Mouse (Mus musculus) testis, adult 2 months (tissue): ENCODE data around the gene Lrrc47. TPM values are rescaled to one million over a fixed set of nuclear protein-coding genes. Genes with fewer than 3 reads are reported as not detected.
A peak's percentile ranks its signal among the peaks of the same experiment; 100 is the strongest.

Experiments used
- H3K27ac ChIP-seq: fragments of 200-500 bp; 2 replicates; pipeline ENCODE4 v1.5.1; 2012; ENCODE audit warnings: low read depth, low read length; ENCODE audit not compliant: control insufficient read depth, insufficient read depth
- H3K27me3 ChIP-seq: fragments of 200-500 bp; 2 replicates; pipeline ENCODE4 v1.6.1; 2012; ENCODE audit warnings: mild to moderate bottlenecking, low read length, moderate library complexity; ENCODE audit not compliant: control insufficient read depth, insufficient read depth
- H3K36me3 ChIP-seq: fragments of 200-500 bp; 2 replicates; pipeline ENCODE4 v1.6.1; 2012; ENCODE audit warnings: mild to moderate bottlenecking, low read length; ENCODE audit not compliant: control insufficient read depth, insufficient read depth
- H3K4me1 ChIP-seq: fragments of 200-500 bp; 2 replicates; pipeline ENCODE4 v1.6.1; 2012; ENCODE audit warnings: low read length; ENCODE audit not compliant: control insufficient read depth, insufficient read depth
- H3K4me3 ChIP-seq: fragments of 200-500 bp; 2 replicates; pipeline ENCODE4 v1.5.1; 2012; ENCODE audit warnings: low read depth, mild to moderate bottlenecking, low read length, moderate library complexity, mixed read lengths; ENCODE audit not compliant: control insufficient read depth
- CTCF ChIP-seq: fragments of 200-500 bp; IDR thresholded peaks from 2 replicates; pipeline ENCODE4 v1.5.1; 2012; ENCODE audit warnings: low read depth, mild to moderate bottlenecking, inconsistent platforms, low read length, moderate library complexity; ENCODE audit not compliant: control insufficient read depth, insufficient read depth, insufficient replicate concordance
- POLR2A ChIP-seq: fragments of 200-500 bp; IDR thresholded peaks from 2 replicates; pipeline ENCODE4 v1.6.1; 2012; ENCODE audit warnings: low read depth, mild to moderate bottlenecking, inconsistent platforms, low read length, moderate library complexity; ENCODE audit not compliant: control insufficient read depth
- polyA plus RNA-seq: library from polyadenylated mRNA; depleted of rRNA; stranded (reverse); fragments of >200 nt; gene quantifications from 2 replicates; pipeline ENCODE4 v1.2.3, GENCODE M21; 2012

Lrrc47 gene
- polyA plus RNA-seq, 1 experiment: 58.8 TPM

DNA sequence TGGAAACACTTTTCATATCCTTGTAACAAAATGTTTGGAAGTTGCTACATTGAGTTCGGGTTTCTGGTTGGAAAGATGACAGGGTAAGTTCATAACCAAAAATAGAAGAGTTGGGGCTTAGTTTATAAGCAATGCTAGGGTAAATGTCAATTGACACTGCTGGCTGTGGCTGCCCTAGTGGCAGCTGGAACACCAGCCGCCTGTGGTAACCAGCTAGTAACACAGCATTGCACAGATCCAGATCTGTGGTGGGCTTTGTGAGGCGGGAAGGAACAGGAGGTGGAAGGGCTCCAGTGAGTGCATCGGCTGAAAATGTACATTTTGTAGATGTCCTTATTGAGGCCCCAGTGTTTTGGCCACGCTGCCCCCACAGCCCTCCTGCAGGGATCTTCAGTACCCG, 35.8 kb upstream of the Lrrc47 start:
- Histone ChIP-seq H3K27ac (no peak overlapping the region), H3K27me3 (no peaks in the 10 kb centered on the region), H3K4me1 (peaks cover 8% of the 10 kb centered on the region), H3K4me3 (peak overlapping the region; percentile 93), H3K36me3 (no peaks in the 10 kb centered on the region; the same call in 1 of the 2 replicates)
- TF ChIP-seq POLR2A: no peak
- no peak for TF ChIP-seq CTCF

DNA sequence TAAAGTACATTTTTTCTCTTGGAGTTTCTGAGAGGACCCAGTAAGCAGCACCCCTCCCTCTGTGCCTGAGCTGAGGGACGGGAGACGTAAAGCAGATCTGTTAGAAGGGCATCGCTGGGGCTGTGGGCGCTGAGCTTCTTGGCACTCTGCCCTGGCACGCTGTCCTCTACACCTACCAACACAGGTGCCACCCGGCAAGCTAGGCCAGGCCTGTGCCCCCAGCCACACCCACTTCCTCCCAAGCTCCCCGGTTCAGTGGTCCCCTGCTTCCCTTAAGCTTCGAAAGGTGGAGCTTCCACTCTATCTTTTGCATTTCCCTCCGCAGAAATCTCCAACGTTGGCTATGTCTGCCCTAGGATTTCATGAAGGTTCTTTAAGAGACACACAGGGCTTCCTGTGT, 32.3 kb upstream of the Lrrc47 start:
- Histone ChIP-seq H3K27me3 (no peaks in the 10 kb centered on the region), H3K36me3 (no peaks in the 10 kb centered on the region; the same call in none of the 2 replicates)

DNA sequence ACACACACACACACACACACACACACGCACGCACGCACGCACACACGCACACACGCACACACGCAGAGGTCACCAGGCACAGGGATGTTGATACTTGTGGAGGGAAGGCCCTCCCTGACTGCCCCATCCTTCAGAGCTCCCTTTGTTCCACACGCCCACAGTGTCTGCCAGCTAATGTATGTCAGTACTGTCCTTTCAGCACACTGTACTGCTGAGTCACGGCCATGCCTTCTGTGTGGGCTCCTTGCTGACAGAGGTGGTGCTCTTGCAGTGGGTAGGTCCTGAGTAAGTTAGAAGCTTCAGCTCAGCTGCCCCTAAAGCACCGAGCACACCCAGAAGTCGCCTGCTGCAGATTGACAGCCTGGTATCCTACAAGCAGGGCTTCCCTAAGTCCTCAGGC, 31.1 kb upstream of the Lrrc47 start:
- Histone ChIP-seq H3K27me3 (no peaks in the 10 kb centered on the region), H3K36me3 (no peaks in the 10 kb centered on the region; the same call in none of the 2 replicates), H3K27ac (no peak overlapping the region), H3K4me1 (peaks cover 3% of the 10 kb centered on the region), H3K4me3 (no peak overlapping the region)
- TF ChIP-seq POLR2A (no peak), CTCF (no peak)

More for the DNA sequence above, 32.3 kb upstream of the Lrrc47 start:
- H3K4me1 ChIP-seq: peaks cover 6% of the 10 kb centered on the region
- TF ChIP-seq CTCF (no peak), POLR2A (no peak)
- H3K4me3 ChIP-seq: no peak overlapping the region
- no peak overlapping the region for H3K27ac ChIP-seq

DNA sequence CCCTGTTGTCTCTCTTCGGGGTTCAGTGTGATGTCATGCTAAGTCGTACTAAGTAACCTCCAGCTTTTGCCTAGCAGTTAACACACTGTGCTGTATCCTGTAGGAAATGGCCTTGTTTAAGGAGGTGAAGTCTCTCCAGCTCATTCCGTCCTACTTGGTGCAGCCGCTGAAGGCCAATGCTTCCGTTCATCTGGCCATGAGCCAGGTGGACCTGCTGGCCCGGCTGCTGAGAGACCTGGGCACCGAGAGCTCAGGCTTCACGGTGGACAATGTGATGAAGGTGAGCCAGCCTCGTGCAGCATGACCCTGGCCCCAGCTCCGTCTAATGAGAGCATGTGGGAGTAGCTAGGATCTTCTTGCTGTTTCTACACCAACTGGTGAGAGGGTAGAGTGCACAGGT, 18.8 kb upstream of the Lrrc47 start:
- Histone ChIP-seq H3K4me3 (no peak overlapping the region), H3K27ac (no peak overlapping the region), H3K4me1 (no peaks in the 10 kb centered on the region), H3K36me3 (peaks cover 1% of the 10 kb centered on the region), H3K27me3 (no peaks in the 10 kb centered on the region)
- TF ChIP-seq POLR2A: no peak
- TF ChIP-seq CTCF: no peak

DNA sequence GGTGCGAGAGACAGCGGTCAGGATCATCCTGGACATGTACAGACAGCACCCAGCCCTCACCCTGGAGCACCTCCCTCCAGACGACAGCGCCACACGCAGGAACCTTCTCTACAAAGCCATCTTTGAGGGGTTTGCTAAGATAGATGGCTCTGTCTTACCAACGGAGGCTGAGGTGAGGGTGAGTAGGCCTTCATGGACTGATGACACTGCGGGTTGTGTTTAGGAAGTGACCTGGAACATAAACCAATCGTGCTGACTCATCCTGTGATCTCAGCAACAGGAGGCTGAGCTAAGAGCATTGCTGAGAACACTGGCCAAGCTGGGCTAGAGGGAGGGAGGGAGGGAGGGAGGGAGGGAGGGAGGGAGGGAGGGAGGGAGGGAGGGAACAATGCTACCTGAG, 18.0 kb upstream of the Lrrc47 start:
- peaks cover 1% of the 10 kb centered on the region for H3K36me3 ChIP-seq
- no peak for TF ChIP-seq CTCF
- no peak for TF ChIP-seq POLR2A
- H3K4me1 ChIP-seq: no peaks in the 10 kb centered on the region
- no peak overlapping the region for H3K4me3 ChIP-seq
- H3K27ac ChIP-seq: no peak overlapping the region
- H3K27me3 ChIP-seq: no peaks in the 10 kb centered on the region

DNA sequence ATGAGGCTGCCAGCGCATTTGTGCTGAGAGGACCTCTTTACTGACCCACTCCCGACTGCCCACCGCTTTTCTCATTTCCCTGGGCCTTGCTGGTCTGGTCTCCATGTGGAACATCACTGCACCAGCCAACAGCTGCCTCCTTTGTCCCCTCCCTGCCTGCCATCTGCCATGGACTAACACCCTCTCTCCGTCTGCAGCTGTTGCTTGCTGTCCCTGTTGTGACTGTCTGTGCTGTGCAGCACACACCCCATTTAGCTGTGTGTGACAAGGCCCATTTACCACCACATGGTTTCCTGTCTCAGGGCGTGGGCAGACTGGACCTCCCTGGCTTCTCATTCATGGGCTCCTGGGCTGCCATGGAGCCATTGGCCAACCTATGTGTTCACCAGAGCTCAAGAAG, 6.0 kb upstream of the Lrrc47 start:
- TF ChIP-seq POLR2A (no peak), CTCF (no peak)
- H3K4me3 ChIP-seq: no peak overlapping the region
- peaks cover 5% of the 10 kb centered on the region for H3K36me3 ChIP-seq
- H3K27ac ChIP-seq: no peak overlapping the region
- H3K27me3 ChIP-seq: no peaks in the 10 kb centered on the region
- H3K4me1 ChIP-seq: no peaks in the 10 kb centered on the region

DNA sequence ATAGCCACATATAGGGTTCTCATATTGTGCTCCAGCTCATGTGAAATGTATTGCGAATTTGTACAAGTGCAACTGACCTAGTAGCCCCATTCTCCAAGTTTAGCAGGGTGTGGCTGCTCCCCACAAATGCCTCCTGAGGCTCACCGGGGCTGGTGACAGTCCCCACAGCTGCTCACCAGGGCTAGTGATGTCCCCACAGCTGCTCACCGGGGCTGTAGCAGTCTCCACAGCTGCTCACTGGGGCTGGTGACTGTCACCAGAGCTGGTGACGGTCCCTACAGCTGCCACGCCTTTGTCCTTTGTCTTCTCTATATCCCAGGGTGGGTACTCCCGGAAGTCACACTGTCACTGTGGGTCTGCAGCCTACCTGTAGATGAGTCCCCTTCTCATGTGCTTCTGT, 5.3 kb upstream of the Lrrc47 start:
- TF ChIP-seq POLR2A (no peak), CTCF (no peak)
- Histone ChIP-seq H3K36me3 (peaks cover 5% of the 10 kb centered on the region), H3K4me1 (no peaks in the 10 kb centered on the region; the same call in none of the 2 replicates), H3K27me3 (no peaks in the 10 kb centered on the region), H3K4me3 (no peak overlapping the region), H3K27ac (no peak overlapping the region)

DNA sequence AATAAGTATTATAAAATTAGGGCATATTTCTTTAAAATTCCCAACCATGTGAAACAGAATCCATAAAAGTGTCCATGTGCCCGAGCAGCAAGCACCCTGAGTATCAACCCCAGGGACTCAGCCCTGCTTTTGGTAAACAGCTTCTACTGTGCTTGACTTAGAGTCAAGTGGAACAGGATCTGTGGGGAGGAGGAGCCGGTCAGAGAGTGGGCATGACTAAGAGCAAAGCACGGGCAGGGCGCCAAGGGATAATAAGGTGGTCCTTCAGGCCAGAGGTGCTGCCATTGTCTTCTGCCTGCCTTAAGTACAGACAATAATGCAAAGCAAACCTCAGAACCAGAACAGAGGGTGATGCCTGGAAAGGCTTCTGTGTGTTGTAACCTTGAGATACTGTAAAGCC, 3.8 kb upstream of the Lrrc47 start:
- no peak overlapping the region for H3K4me3 ChIP-seq
- no peaks in the 10 kb centered on the region; the same call in 1 of the 2 replicates for H3K36me3 ChIP-seq
- no peaks in the 10 kb centered on the region for H3K27me3 ChIP-seq
- peaks cover 6% of the 10 kb centered on the region for H3K4me1 ChIP-seq
- TF ChIP-seq POLR2A: no peak
- TF ChIP-seq CTCF: no peak
- no peak overlapping the region for H3K27ac ChIP-seq
